Mouse (Mus musculus) v-Abl transformed pro-B cells (cell line): ENCODE results near the gene Gm10322.

Experiments used
- in situ Hi-C, 2 experiments: fragments of 400-800 bp; cut with MboI; formaldehyde crosslinking; loops; one replicate each; pipeline ENCODE4 v1.15.1; 2025; ENCODE audit not compliant: unreplicated experiment in 2 of 2

Gm10322 gene

GRCm38 (mm10) chr10:59643645-59644044 is 27.8 kb downstream of the Gm10322 start:
- in situ Hi-C loops = loop anchor here in 1 of 2 experiments (5.0 kb wide), 1 partner anchor 49 kb away; no protein-coding TSS in a partner anchor

DNA sequence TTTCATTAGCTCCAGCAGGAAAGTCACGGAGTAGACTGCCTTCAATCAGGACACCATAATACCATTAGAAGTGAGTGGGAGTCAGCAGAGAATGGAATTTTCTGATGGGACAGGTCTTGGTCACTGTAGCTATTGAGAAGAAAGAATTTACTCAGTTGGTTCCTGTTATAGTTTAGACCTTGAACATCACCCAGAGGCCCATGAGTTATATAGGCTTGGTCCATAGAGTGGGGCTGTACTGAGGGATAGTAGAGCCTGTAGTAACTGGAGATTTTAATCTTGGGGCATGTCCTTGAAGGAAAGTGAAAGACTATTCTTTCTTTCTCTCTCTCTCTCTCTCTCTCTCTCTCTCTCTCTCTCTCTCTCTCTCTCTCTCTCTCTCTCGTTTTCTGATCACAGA is 28.8 kb downstream of the Gm10322 start:
- in situ Hi-C loops = loop anchor here in 1 of 2 experiments (5.0 kb wide), 1 partner anchor 48 kb away; no protein-coding TSS in a partner anchor

DNA sequence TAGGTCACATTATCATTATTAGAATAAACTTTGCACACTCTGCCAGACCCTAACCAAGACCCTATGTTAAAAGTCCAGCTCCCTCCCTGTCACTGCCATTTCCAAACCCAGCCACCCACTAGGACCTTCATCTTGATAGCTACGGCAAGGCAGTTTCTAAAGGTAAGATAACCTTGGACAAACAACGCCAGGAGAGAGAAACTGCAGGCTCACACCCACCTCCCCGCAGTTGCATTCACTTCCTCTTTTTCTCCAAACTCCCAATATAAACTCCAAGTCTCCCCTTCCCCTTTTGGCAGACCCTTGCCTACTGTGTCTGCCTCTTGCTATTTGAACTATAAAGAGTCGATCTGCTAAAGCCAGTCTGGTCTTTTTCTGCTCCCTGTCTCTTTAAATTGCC is 29.3 kb downstream of the Gm10322 start:
- in situ Hi-C loops = no loop called here

- in situ Hi-C loops = no loop called here
Observed at GRCm38 (mm10) chr10:59646821-59647378, 31.0 kb downstream of the Gm10322 start.

GRCm38 (mm10) chr10:59656799-59657198 is 40.9 kb downstream of the Gm10322 start:
- in situ Hi-C loops = no loop called here

DNA sequence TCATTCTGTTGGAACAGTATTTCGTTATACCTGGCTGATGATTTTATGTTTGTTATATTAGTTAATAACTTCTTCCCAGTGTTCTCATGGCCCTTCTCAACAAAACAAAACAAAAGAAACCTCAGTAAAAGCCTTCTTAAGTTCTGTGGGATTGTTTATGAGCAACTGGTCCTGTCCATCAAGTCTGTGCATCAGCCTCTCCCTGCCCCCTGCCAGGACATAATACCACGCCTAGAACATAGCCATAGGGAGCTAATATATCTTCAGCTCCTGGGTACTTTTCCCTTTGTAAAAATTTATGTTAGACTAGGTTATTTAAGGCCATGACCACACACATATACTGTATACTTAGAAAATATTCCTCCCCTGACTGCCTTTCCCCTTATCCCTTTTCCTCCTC is 48.9 kb downstream of the Gm10322 start:
- in situ Hi-C loops = no loop called here

- in situ Hi-C loops = no loop called here
Observed at GRCm38 (mm10) chr10:59665503-59666291, 49.8 kb downstream of the Gm10322 start.
